Mouse (Mus musculus): ENCODE measurements around the gene Abcd4. TPM values are rescaled to one million over a fixed set of nuclear protein-coding genes. Genes with fewer than 3 reads are reported as not detected.

Abcd4 gene
- total RNA-seq, 1 experiment: 26.9 TPM

- Histone ChIP-seq H3K4me3 (ENCODE audit: insufficient read depth in 1 of 2, low read depth in 1 of 2, low read length in 2 of 2, poor library complexity in 1 of 2, severe bottlenecking in 1 of 2) (peak overlapping the region in 1 of 2 experiments; percentile 26; a peak in 1 of 4 replicates), H3K4me1 (ENCODE audit: control insufficient read depth in 2 of 2, insufficient read depth in 2 of 2, low read length in 2 of 2, poor library complexity in 1 of 2) (peaks cover 0 to 2% of the 10 kb centered on the region in 2 experiments; a peak in 3 of 4 replicates), H3K9ac (ENCODE audit: insufficient read depth, low read depth, low read length, poor library complexity, severe bottlenecking) (no peak overlapping the region), H3K27ac (ENCODE audit: insufficient read depth, low read depth, low read length, poor library complexity, severe bottlenecking) (peak overlapping the region; percentile 33; the same call in 1 of the 2 replicates), H3K9me3 (ENCODE audit: control insufficient read depth, insufficient read depth, low read depth, low read length) (no peaks in the 10 kb centered on the region), H3K36me3 (ENCODE audit: control insufficient read depth, insufficient read depth, low read length, poor library complexity, severe bottlenecking) (no peaks in the 10 kb centered on the region)
- in situ Hi-C loops (cut with MboI; ENCODE audit: low sequenced_read_pairs in 2 of 2, unreplicated experiment in 2 of 2): no loop called here
- no peak for TF ChIP-seq ZNF384 (IDR thresholded peaks at IDR 0.05; ENCODE audit: low read depth, low read length)
- TF ChIP-seq HCFC1 (IDR thresholded peaks at IDR 0.05; ENCODE audit: borderline replicate concordance, insufficient read depth, low read length): no peak
- no peak for TF ChIP-seq MAFK (IDR thresholded peaks at IDR 0.05; ENCODE audit: insufficient read depth, low read depth, low read length)
- no peak; the same call in 1 of the 2 replicates for TF ChIP-seq CHD2 (IDR thresholded peaks at IDR 0.05; ENCODE audit: low read depth, low read length)
- no peak for TF ChIP-seq ZC3H11A (IDR thresholded peaks at IDR 0.05; ENCODE audit: borderline replicate concordance, low read depth, low read length)
- no peak for DNase-seq (ENCODE audit: low read depth, low spot score)
Observed at GRCm38 (mm10) chr12:84640253-84640652, 23.0 kb upstream of the Abcd4 start.

- in situ Hi-C loops (cut with MboI; ENCODE audit: low sequenced_read_pairs in 2 of 2, unreplicated experiment in 2 of 2): no loop called here
- H3K4me3 ChIP-seq (ENCODE audit: insufficient read depth in 1 of 2, low read depth in 1 of 2, low read length in 2 of 2, poor library complexity in 1 of 2, severe bottlenecking in 1 of 2): no peak overlapping the region
Observed at GRCm38 (mm10) chr12:84631867-84632266, 14.7 kb upstream of the Abcd4 start.

GRCm38 (mm10) chr12:84625116-84625515 lies 7.9 kb upstream of the Abcd4 start:
- peak overlapping the region; percentile 5; the same call in 1 of the 2 replicates for H3K27ac ChIP-seq (ENCODE audit: insufficient read depth, low read depth, low read length, poor library complexity, severe bottlenecking)
- no peak overlapping the region for H3K9ac ChIP-seq (ENCODE audit: insufficient read depth, low read depth, low read length, poor library complexity, severe bottlenecking)
- DNase-seq (ENCODE audit: low read depth, low spot score): no peak
- in situ Hi-C loops (cut with MboI; ENCODE audit: low sequenced_read_pairs in 2 of 2, unreplicated experiment in 2 of 2): no loop called here
- H3K9me3 ChIP-seq (ENCODE audit: control insufficient read depth, insufficient read depth, low read depth, low read length): no peaks in the 10 kb centered on the region
- H3K4me1 ChIP-seq (ENCODE audit: control insufficient read depth in 2 of 2, insufficient read depth in 2 of 2, low read length in 2 of 2, poor library complexity in 1 of 2): peaks cover 3 to 4% of the 10 kb centered on the region in 2 experiments; a peak in 2 of 4 replicates
- no peaks in the 10 kb centered on the region for H3K36me3 ChIP-seq (ENCODE audit: control insufficient read depth, insufficient read depth, low read length, poor library complexity, severe bottlenecking)
- peak overlapping the region in 1 of 2 experiments; percentile 14; a peak in 2 of 4 replicates for H3K4me3 ChIP-seq (ENCODE audit: insufficient read depth in 1 of 2, low read depth in 1 of 2, low read length in 2 of 2, poor library complexity in 1 of 2, severe bottlenecking in 1 of 2)
- TF ChIP-seq MAFK (IDR thresholded peaks at IDR 0.05; ENCODE audit: insufficient read depth, low read depth, low read length) (no peak), ZC3H11A (IDR thresholded peaks at IDR 0.05; ENCODE audit: borderline replicate concordance, low read depth, low read length) (no peak), CHD2 (IDR thresholded peaks at IDR 0.05; ENCODE audit: low read depth, low read length) (no peak), ZNF384 (IDR thresholded peaks at IDR 0.05; ENCODE audit: low read depth, low read length) (no peak), HCFC1 (IDR thresholded peaks at IDR 0.05; ENCODE audit: borderline replicate concordance, insufficient read depth, low read length) (no peak)

More at GRCm38 (mm10) chr12:84631867-84632266, 14.7 kb upstream of the Abcd4 start:
- no peak for DNase-seq (ENCODE audit: low read depth, low spot score)
- TF ChIP-seq HCFC1 (IDR thresholded peaks at IDR 0.05; ENCODE audit: borderline replicate concordance, insufficient read depth, low read length) (no peak), CHD2 (IDR thresholded peaks at IDR 0.05; ENCODE audit: low read depth, low read length) (no peak), ZNF384 (IDR thresholded peaks at IDR 0.05; ENCODE audit: low read depth, low read length) (no peak), MAFK (IDR thresholded peaks at IDR 0.05; ENCODE audit: insufficient read depth, low read depth, low read length) (no peak), ZC3H11A (IDR thresholded peaks at IDR 0.05; ENCODE audit: borderline replicate concordance, low read depth, low read length) (no peak)
- Histone ChIP-seq H3K36me3 (ENCODE audit: control insufficient read depth, insufficient read depth, low read length, poor library complexity, severe bottlenecking) (no peaks in the 10 kb centered on the region), H3K9ac (ENCODE audit: insufficient read depth, low read depth, low read length, poor library complexity, severe bottlenecking) (no peak overlapping the region), H3K9me3 (ENCODE audit: control insufficient read depth, insufficient read depth, low read depth, low read length) (no peaks in the 10 kb centered on the region), H3K4me1 (ENCODE audit: control insufficient read depth in 2 of 2, insufficient read depth in 2 of 2, low read length in 2 of 2, poor library complexity in 1 of 2) (no peaks in the 10 kb centered on the region), H3K27ac (ENCODE audit: insufficient read depth, low read depth, low read length, poor library complexity, severe bottlenecking) (no peak overlapping the region)

- no peak for TF ChIP-seq HCFC1 (IDR thresholded peaks at IDR 0.05; ENCODE audit: borderline replicate concordance, insufficient read depth, low read length)
- TF ChIP-seq MAFK (IDR thresholded peaks at IDR 0.05; ENCODE audit: insufficient read depth, low read depth, low read length): no peak
- no peak for TF ChIP-seq ZNF384 (IDR thresholded peaks at IDR 0.05; ENCODE audit: low read depth, low read length)
- TF ChIP-seq ZC3H11A (IDR thresholded peaks at IDR 0.05; ENCODE audit: borderline replicate concordance, low read depth, low read length): no peak
- TF ChIP-seq CHD2 (IDR thresholded peaks at IDR 0.05; ENCODE audit: low read depth, low read length): no peak
- H3K4me1 ChIP-seq (ENCODE audit: control insufficient read depth in 2 of 2, insufficient read depth in 2 of 2, low read length in 2 of 2, poor library complexity in 1 of 2): peaks cover 3 to 4% of the 10 kb centered on the region in 2 experiments; a peak in 2 of 4 replicates
- H3K9ac ChIP-seq (ENCODE audit: insufficient read depth, low read depth, low read length, poor library complexity, severe bottlenecking): no peak overlapping the region
- DNase-seq (ENCODE audit: low read depth, low spot score): no peak
- no peak overlapping the region for H3K4me3 ChIP-seq (ENCODE audit: insufficient read depth in 1 of 2, low read depth in 1 of 2, low read length in 2 of 2, poor library complexity in 1 of 2, severe bottlenecking in 1 of 2)
- no peak overlapping the region; the same call in 1 of the 2 replicates for H3K27ac ChIP-seq (ENCODE audit: insufficient read depth, low read depth, low read length, poor library complexity, severe bottlenecking)
- no peaks in the 10 kb centered on the region for H3K36me3 ChIP-seq (ENCODE audit: control insufficient read depth, insufficient read depth, low read length, poor library complexity, severe bottlenecking)
- in situ Hi-C loops (cut with MboI; ENCODE audit: low sequenced_read_pairs in 2 of 2, unreplicated experiment in 2 of 2): no loop called here
- H3K9me3 ChIP-seq (ENCODE audit: control insufficient read depth, insufficient read depth, low read depth, low read length): no peaks in the 10 kb centered on the region
Observed at GRCm38 (mm10) chr12:84624601-84625000, 7.4 kb upstream of the Abcd4 start.
